Mouse (Mus musculus): ENCODE data around the gene Gipr. TPM values are rescaled to one million over a fixed set of nuclear protein-coding genes. Genes with fewer than 3 reads are reported as not detected.

Gene Gipr
- 2.6 and 3.1 TPM in 2 replicates for polyA plus RNA-seq (2014; fragmentation: Nextera tagmentation; extraction: Ambion mirVana)

DNA sequence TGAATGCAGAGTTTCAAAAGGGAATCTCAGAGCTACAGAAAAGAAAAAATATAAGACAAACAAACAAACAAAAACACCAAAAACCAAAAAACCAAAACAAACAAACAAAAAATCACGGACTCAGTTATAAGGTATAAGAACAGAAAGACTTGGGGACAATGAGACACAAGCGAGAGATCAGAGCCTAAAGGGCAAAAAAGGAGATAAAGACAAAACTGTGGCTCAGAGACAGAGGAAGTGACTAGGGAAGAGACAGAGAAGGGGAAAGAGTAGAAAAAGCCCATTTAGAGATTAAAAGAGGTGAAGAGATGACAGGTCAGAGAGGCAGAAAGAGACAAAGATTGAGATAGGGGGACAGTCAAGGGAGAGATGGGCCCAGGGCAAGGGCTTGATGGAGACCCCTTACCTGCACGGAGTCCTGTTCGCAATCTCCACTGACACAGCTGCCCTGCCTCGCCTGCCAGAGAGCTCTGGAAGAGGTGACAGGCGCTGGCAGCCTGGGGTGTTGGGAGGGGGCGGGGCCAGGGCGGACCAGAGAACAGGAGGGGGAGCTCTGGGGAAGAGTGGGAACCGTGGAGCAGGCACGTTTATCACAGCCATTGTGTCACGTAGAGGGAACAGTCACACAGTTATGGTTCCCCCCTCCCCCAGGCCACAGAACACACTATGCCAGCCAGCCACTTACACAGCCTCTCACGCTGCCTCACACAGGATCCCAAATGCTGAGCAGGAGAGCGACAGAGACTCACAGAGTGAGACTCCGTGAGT lies at the start of gene Gipr:
TSS of gene Gipr (minus strand) at position 472 of the 768 bp plus-strand sequence.
- 13% methylated on average over 14 of the region's 14 CpGs for WGBS
- Histone ChIP-seq H3K9me3 (ENCODE audit: control insufficient read depth, low read length) (no peaks in the 10 kb centered on the region), H3K9ac (replicated peaks; ENCODE audit: low read length) (peak within 1 kb of the TSS; percentile 36; the same call in 1 of the 2 replicates), H3K27ac (replicated peaks; ENCODE audit: low read depth, low read length) (no peak within 1 kb of the TSS), H3K4me1 (ENCODE audit: control insufficient read depth, insufficient read depth, low read length) (peaks cover 13% of the 10 kb centered on the region), H3K36me3 (ENCODE audit: control insufficient read depth, insufficient read depth, low read length) (no peaks in the 10 kb centered on the region), H3K27me3 (ENCODE audit: control insufficient read depth, insufficient read depth, low read length) (peaks cover 5% of the 10 kb centered on the region; the same call in 1 of the 2 replicates), H3K4me2 (ENCODE audit: low read length) (peak within 1 kb of the TSS; percentile 29), H3K4me3 (replicated peaks; ENCODE audit: low read depth, low read length) (0 out of 2 replicates have a peak within 1 kb of the TSS, but pooled peaks have one; percentile 1)
- DNase-seq (peak; percentile 64), ATAC-seq (ENCODE audit: low FRiP score, low TSS enrichment) (0 out of 2 replicates have a peak, but pooled peaks have one; percentile 29)

DNA sequence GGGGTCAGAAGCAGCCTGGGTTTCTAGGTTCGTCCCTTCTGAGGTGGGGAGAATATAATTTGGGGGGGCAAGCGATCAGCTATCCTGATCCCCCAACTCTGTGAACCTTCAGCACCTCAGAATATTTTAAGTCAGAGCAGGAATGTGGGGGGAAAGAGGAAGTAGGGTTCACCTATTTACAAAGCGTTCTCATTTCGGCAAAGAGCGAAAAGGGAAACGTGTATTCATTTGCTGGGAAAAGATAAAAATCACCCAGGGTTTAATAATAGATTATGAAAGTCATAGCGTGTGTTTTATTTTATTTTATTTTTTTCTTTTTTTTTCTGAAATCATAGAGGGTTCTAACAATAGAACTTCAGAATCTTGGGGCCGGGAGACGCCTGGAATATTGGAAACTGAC lies 49.0 kb upstream of the Gipr start:
- no peak overlapping the region for H3K4me3 ChIP-seq (replicated peaks; ENCODE audit: low read depth, low read length)
- no peaks in the 10 kb centered on the region for H3K9me3 ChIP-seq (ENCODE audit: control insufficient read depth, low read length)
- H3K9ac ChIP-seq (replicated peaks; ENCODE audit: low read length), result no peak overlapping the region
- ATAC-seq (ENCODE audit: low FRiP score, low TSS enrichment), result no peak
- no peak for DNase-seq
- WGBS, result 70% methylated on average over 9 of the region's 9 CpGs
- no peak overlapping the region for H3K27ac ChIP-seq (replicated peaks; ENCODE audit: low read depth, low read length)
- peaks cover 9% of the 10 kb centered on the region for H3K4me1 ChIP-seq (ENCODE audit: control insufficient read depth, insufficient read depth, low read length)
- no peak overlapping the region for H3K4me2 ChIP-seq (ENCODE audit: low read length)
- H3K36me3 ChIP-seq (ENCODE audit: control insufficient read depth, insufficient read depth, low read length), result no peaks in the 10 kb centered on the region
- no peaks in the 10 kb centered on the region for H3K27me3 ChIP-seq (ENCODE audit: control insufficient read depth, insufficient read depth, low read length)

DNA sequence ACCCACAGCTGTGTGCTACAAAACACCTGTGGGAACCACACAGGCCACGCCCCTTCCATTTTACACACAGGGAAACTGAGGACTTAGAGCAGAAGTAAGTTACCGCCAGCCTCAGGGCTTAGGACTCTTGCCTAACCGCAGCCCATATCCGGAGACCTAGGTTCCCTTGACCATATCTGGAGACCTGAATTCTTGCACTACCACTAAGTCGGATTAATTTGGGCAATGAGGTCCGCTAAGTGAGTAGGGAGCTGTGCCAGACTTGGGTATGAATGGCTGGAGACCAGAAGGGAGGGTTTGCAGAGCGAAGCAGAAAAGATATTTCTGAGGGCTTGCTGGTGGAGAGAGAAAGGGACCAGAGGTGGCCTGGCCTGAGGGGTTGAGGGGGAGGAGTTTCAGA lies 48.4 kb upstream of the Gipr start:
- Histone ChIP-seq H3K27ac (replicated peaks; ENCODE audit: low read depth, low read length) (no peak overlapping the region), H3K36me3 (ENCODE audit: control insufficient read depth, insufficient read depth, low read length) (no peaks in the 10 kb centered on the region), H3K4me1 (ENCODE audit: control insufficient read depth, insufficient read depth, low read length) (peaks cover 9% of the 10 kb centered on the region), H3K4me2 (ENCODE audit: low read length) (no peak overlapping the region), H3K9ac (replicated peaks; ENCODE audit: low read length) (no peak overlapping the region), H3K4me3 (replicated peaks; ENCODE audit: low read depth, low read length) (no peak overlapping the region), H3K9me3 (ENCODE audit: control insufficient read depth, low read length) (no peaks in the 10 kb centered on the region), H3K27me3 (ENCODE audit: control insufficient read depth, insufficient read depth, low read length) (no peaks in the 10 kb centered on the region)
- ATAC-seq (ENCODE audit: low FRiP score, low TSS enrichment), result no peak
- WGBS, result 82% methylated on average over 7 of the region's 7 CpGs
- no peak for DNase-seq

DNA sequence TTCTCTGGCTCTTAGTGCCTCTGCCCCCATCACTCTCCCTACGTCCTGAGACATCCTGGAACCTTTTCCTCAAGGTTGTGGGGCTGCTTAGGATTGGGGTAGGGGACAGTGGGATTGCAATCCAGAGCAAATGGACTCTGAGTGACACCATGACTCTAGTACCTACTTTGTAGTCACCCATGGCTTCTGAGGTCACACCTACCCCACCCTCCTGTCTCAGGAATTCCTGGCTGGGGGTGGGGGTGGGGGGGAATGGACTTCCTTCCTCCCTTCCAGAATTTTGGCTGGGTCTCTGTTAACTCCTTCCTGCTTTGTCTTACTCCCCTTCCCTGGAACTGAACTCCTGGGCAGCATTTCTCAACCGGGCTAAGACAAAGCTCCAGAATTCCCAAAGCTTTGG lies 47.5 kb upstream of the Gipr start:
- WGBS, result 66% methylated on average over 2 of the region's 2 CpGs
- DNase-seq (no peak), ATAC-seq (ENCODE audit: low FRiP score, low TSS enrichment) (no peak)
- no peaks in the 10 kb centered on the region for H3K27me3 ChIP-seq (ENCODE audit: control insufficient read depth, insufficient read depth, low read length)
- H3K4me3 ChIP-seq (replicated peaks; ENCODE audit: low read depth, low read length), result no peak overlapping the region
- no peaks in the 10 kb centered on the region for H3K36me3 ChIP-seq (ENCODE audit: control insufficient read depth, insufficient read depth, low read length)
- peaks cover 9% of the 10 kb centered on the region for H3K4me1 ChIP-seq (ENCODE audit: control insufficient read depth, insufficient read depth, low read length)
- H3K4me2 ChIP-seq (ENCODE audit: low read length), result no peak overlapping the region
- no peak overlapping the region for H3K9ac ChIP-seq (replicated peaks; ENCODE audit: low read length)
- H3K9me3 ChIP-seq (ENCODE audit: control insufficient read depth, low read length), result no peaks in the 10 kb centered on the region
- no peak overlapping the region for H3K27ac ChIP-seq (replicated peaks; ENCODE audit: low read depth, low read length)

DNA sequence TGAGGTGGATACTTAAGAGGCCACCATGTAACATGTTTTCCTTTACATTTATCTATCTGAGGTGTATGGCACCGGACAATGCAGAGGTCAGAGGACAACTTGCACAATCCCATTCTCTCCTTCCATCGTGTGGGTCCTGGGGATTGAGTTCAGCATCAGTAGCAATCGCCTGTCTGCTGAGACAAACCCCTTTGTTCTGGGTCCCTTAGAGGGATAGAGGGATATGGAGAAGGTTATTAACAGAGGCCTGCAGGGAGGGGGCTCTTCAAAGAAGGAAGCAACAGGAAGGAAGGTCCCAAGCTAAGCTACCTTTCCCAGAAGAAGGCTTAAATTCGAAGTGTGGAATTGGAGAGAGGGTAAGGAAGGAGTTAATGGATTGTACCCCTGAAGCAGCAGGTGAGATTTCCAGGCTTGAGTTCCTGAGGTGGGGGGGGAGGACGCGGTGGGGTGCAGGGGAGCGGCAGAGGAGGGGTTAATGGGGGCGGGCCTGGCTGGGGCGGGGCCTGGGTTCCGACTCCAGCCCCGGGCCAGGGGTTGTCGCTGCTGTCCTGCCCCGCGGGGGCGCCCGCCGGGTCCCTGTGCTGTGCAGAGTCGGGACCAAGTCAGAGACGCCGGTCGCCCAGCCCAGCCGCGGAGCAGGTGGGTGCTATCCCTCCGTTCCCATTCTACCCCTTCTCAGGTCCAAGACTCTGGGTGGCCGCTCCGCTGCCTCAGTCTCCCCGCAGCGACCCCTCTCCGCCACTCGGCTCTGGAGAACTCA lies 46.2 kb upstream of the Gipr start, which contains the start of gene Gpr4:
TSS of gene Gpr4 (plus strand) at position 543 of the 760 bp plus-strand sequence.
- Histone ChIP-seq H3K4me2 (ENCODE audit: low read length) (peak within 1 kb of the TSS; percentile 67), H3K4me3 (replicated peaks; ENCODE audit: low read depth, low read length) (peak within 1 kb of the TSS; percentile 38), H3K36me3 (ENCODE audit: control insufficient read depth, insufficient read depth, low read length) (no peaks in the 10 kb centered on the region), H3K4me1 (ENCODE audit: control insufficient read depth, insufficient read depth, low read length) (peaks cover 9% of the 10 kb centered on the region), H3K9me3 (ENCODE audit: control insufficient read depth, low read length) (no peaks in the 10 kb centered on the region), H3K27me3 (ENCODE audit: control insufficient read depth, insufficient read depth, low read length) (no peaks in the 10 kb centered on the region), H3K27ac (replicated peaks; ENCODE audit: low read depth, low read length) (no peak within 1 kb of the TSS), H3K9ac (replicated peaks; ENCODE audit: low read length) (peak within 1 kb of the TSS; percentile 54)
- ATAC-seq (ENCODE audit: low FRiP score, low TSS enrichment) (peak; percentile 64; the same call in 1 of the 2 replicates), DNase-seq (peak; percentile 60)
- WGBS, result 1% methylated on average over 30 of the region's 30 CpGs

DNA sequence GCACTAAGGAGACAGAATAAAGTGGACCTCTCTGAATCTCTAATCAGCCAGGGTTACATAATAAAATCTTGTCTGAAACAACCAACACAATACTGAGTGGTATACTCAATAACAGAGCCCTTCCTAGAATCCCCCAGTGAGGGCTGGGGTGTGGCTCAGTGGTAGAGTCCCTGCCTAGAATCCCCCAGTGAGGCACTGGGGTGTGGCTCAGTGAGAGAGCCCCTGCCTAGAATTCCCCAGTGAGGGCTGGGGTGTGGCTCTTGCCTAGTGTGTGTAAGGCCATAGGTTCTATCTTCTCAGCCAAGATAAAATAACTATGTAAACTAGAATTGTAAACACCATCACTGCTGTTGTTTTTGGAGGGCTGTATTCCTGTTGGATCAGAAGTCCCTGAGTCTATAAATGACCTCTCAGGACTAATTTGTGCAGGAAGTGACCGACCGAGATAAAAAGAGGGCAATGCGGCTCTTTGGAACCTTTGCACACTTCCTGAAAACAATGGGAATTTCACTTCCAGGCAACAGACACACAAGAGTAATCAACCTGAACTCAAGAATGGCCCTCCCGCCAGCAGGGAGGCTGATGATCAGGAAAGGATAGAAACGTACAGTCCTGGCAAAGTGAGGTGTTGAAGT lies 45.2 kb upstream of the Gipr start:
- DNase-seq (no peak), ATAC-seq (ENCODE audit: low FRiP score, low TSS enrichment) (no peak)
- no peaks in the 10 kb centered on the region for H3K27me3 ChIP-seq (ENCODE audit: control insufficient read depth, insufficient read depth, low read length)
- H3K4me1 ChIP-seq (ENCODE audit: control insufficient read depth, insufficient read depth, low read length), result peaks cover 9% of the 10 kb centered on the region
- no peak overlapping the region for H3K4me2 ChIP-seq (ENCODE audit: low read length)
- H3K27ac ChIP-seq (replicated peaks; ENCODE audit: low read depth, low read length), result no peak overlapping the region
- no peak overlapping the region for H3K9ac ChIP-seq (replicated peaks; ENCODE audit: low read length)
- no peaks in the 10 kb centered on the region for H3K9me3 ChIP-seq (ENCODE audit: control insufficient read depth, low read length)
- WGBS, result 37% methylated on average over 5 of the region's 5 CpGs
- H3K4me3 ChIP-seq (replicated peaks; ENCODE audit: low read depth, low read length), result no peak overlapping the region
- H3K36me3 ChIP-seq (ENCODE audit: control insufficient read depth, insufficient read depth, low read length), result no peaks in the 10 kb centered on the region

DNA sequence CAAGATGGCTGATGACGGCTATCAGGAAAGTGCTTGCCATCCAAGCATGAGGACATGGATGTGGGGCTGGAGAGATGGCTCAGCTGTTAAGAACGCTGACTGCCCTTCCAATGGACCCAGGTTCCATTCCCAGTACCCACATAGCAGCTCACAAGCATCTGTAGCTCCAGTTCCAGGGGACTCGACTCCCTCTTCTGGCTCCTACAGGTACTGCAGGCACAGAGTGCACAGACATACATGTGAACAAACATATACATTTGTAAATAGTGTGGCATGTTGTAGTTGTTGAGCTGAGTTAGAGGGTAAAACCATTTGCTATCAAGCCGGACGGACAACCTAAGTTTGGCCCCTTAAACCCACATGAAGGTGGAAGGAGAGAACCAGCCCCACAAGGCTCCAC lies 44.1 kb upstream of the Gipr start:
- Histone ChIP-seq H3K9me3 (ENCODE audit: control insufficient read depth, low read length) (no peaks in the 10 kb centered on the region), H3K4me3 (replicated peaks; ENCODE audit: low read depth, low read length) (no peak overlapping the region), H3K27me3 (ENCODE audit: control insufficient read depth, insufficient read depth, low read length) (no peaks in the 10 kb centered on the region), H3K9ac (replicated peaks; ENCODE audit: low read length) (no peak overlapping the region), H3K27ac (replicated peaks; ENCODE audit: low read depth, low read length) (no peak overlapping the region), H3K36me3 (ENCODE audit: control insufficient read depth, insufficient read depth, low read length) (peaks cover 8% of the 10 kb centered on the region), H3K4me1 (ENCODE audit: control insufficient read depth, insufficient read depth, low read length) (peaks cover 9% of the 10 kb centered on the region), H3K4me2 (ENCODE audit: low read length) (no peak overlapping the region)
- WGBS, result 94% methylated on average over 5 of the region's 5 CpGs
- DNase-seq, result no peak
- no peak for ATAC-seq (ENCODE audit: low FRiP score, low TSS enrichment)

DNA sequence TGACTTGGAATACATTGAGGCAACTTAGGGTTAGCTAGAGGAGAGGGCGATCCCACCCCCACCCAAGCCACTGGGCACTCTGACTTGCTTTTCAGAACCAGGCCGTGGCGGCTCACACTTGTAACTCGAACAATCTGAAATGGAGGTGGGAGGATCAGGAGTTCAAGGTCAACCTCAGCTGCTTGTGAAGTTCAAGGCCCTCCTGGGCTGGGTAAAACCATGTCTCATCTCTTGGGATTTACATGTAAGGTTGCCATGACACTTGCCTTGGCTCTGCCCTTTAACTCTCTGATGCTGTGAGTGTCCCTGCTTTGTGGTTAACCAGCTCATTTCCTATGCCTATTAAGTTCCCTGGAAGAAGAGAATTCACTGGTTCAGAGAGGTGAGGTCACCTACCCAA lies 43.6 kb upstream of the Gipr start:
- no peaks in the 10 kb centered on the region for H3K9me3 ChIP-seq (ENCODE audit: control insufficient read depth, low read length)
- WGBS, result 80% methylated on average over 4 of the region's 4 CpGs
- H3K4me2 ChIP-seq (ENCODE audit: low read length), result no peak overlapping the region
- no peaks in the 10 kb centered on the region for H3K27me3 ChIP-seq (ENCODE audit: control insufficient read depth, insufficient read depth, low read length)
- H3K4me3 ChIP-seq (replicated peaks; ENCODE audit: low read depth, low read length), result no peak overlapping the region
- no peak overlapping the region for H3K9ac ChIP-seq (replicated peaks; ENCODE audit: low read length)
- H3K27ac ChIP-seq (replicated peaks; ENCODE audit: low read depth, low read length), result no peak overlapping the region
- H3K4me1 ChIP-seq (ENCODE audit: control insufficient read depth, insufficient read depth, low read length), result peaks cover 9% of the 10 kb centered on the region
- H3K36me3 ChIP-seq (ENCODE audit: control insufficient read depth, insufficient read depth, low read length), result peaks cover 11% of the 10 kb centered on the region
- ATAC-seq (ENCODE audit: low FRiP score, low TSS enrichment) (no peak), DNase-seq (no peak)

All from midbrain, embryonic 14.5 days (tissue).